Mouse (Mus musculus): ENCODE results near the gene Gabarapl2.

DNA sequence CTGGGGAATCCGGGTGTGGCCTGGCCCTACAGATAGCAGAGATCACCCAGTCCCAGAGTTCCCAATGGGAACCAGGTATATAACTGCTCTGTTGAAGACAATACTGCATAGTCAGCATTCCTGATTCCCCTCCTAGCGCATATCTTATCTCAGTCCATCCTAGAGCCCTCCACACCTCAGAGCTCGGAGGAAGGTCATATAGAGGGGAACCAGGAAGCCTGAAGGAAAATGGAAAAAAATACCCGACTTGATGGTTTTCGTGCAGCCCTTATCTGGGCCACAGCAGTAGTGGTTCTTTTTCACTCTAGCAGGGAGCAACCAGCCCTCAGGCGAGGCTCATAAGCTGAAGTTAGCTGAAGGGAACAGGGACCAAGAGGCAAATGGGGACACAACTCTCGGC is 15.5 kb upstream of the Gabarapl2 start:
- TF ChIP-seq GATA1 (IDR thresholded peaks at IDR 0.05; ENCODE audit: borderline replicate concordance, low read length) (no peak), FLI1 (IDR thresholded peaks at IDR 0.05; ENCODE audit: low read length) (no peak)
